Mouse (Mus musculus): Measurements from ENCODE around the gene Hoxc10.

The Hoxc10 gene

DNA sequence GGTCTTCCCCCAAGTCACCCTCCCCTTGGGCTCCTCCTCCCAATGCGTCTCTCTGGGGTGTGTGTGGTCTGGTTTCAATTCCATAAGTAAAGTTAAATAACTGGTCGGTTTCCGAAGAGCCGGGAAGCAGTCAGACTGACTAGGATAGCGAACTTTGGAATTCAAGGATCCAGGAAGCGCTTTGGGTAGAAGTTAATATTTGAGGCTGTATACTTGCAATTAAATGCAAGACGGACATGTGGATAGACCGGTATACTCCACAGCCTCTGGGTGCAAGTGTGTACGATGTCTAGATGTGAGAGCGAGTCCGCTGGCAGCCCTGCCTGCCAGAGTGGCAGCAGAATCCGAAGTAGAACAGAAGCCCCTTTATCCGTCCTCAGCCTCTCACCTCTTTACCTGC is 4.1 kb upstream of the Hoxc10 start:
- in situ Hi-C loops (cut with MboI; ENCODE audit: low pct_unique_long_range_greater_than_20kb in 1 of 2, low sequenced_read_pairs in 2 of 2, unreplicated experiment in 1 of 2): loop anchor here in 1 of 2 experiments (10.0 kb wide), 1 partner anchor 208 kb away; no protein-coding TSS in a partner anchor

DNA sequence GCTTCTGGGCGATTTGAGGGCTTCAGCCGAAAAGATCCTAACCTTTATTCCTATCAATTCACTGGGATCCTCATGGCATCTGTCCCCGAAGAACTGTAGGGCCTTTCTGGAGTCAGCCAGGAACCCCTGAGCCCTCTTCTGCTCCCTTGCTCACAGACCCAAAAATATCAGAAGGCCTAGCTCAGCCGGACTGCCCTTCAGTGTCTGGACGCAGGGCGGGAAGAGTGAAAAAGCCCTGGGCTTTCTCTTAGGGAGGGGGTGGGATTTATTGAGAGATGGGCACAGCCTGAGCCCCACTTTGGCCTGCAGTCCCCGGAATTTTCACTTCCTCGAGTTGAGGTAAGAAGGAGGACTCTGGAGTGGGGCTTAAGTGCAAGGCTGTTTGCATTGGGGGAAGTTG is 3.3 kb upstream of the Hoxc10 start:
- in situ Hi-C loops (cut with MboI; ENCODE audit: low pct_unique_long_range_greater_than_20kb in 1 of 2, low sequenced_read_pairs in 2 of 2, unreplicated experiment in 1 of 2): loop anchor here in 1 of 2 experiments (10.0 kb wide), 1 partner anchor 208 kb away; no protein-coding TSS in a partner anchor

DNA sequence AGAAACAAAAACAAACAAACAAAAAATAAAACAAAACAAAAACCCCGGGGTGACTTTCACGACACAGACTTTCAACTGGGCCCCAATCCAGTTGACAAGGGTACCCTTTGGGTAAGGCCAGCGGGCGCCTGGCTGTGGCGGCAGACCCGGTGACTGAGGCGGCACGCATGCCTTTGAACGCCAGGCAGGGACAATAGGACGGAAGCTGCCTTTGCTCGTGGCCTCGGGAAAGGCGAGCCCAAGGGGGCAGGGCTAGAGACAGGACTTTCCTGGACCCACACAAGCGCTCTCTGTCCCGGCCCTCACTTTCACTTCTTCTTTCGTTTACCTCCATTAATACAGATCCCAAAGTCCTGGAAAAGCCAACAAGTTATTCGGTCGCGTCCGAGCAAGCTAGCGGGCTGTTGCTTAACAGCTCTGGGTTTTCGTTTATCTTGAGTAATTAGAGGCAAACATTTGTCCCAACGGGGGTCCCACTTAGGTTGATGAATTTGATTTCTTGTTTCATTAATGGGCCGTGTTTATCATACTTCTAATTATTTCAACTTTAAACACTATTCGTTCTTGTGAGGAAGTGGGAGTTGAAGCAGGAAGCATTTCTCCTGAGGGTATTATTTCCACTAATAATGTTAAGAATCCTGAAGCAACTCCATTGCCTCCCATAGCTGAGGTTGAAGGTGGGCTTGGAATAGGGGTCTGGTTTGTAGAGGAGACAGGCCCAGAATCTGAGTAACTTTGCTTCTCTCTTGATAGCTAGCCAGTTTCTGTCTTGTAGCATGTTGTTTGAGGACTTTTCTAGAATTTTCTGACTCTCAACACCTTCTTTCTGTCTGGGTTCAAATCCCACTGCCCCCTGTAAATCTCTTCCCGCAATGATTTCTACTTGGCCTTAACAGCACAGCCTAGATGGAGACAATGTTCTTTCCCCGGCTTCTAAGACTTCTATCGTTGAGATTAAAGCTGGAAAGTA is 2.6 kb upstream of the Hoxc10 start:
- in situ Hi-C loops (cut with MboI; ENCODE audit: low pct_unique_long_range_greater_than_20kb in 1 of 2, low sequenced_read_pairs in 2 of 2, unreplicated experiment in 1 of 2): loop anchor here in 1 of 2 experiments (10.0 kb wide), 1 partner anchor 209 kb away; no protein-coding TSS in a partner anchor

DNA sequence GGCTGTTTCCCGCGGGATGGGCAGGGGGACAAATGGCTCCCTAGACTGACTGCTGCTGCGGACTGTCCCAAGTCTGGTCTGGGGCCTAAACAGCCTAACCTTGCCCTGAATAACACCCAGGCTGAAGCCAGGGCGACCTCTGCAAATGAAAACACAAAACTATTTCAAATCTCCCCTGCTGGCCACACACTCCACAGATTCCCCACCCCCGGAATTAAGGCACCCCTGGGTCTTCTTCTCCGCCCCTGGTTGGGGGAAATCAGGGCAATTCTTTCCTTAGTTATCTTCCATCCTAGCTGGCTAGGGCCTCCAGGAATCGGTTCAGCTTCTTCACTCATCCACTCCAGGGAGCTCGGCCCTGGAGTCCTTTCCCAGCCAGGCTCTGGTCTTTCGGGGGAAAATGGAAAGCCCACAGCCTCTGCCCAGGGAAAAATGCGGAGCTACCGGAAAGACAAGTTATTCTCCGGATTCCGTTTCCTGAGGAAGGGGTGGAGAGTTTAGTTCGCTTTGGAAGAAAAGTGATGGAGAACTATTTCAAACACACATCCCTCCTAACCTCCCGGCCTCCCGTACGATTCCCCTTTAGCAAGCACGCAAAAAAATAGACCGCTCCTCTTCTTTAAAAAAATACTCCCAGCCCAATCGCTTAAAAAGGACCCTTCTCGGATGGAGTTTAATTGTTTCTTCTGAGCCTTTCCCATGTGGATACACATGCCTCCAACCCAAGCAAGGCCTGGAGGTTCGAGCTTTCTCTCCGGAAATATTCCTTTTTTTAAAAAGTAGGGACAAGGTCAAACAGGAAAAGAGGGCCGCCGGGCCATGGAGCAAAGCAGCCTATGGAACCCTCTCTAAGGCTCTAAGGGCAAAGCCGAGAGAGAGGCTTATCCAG is 1.3 kb upstream of the Hoxc10 start:
- in situ Hi-C loops (cut with MboI; ENCODE audit: low pct_unique_long_range_greater_than_20kb in 1 of 2, low sequenced_read_pairs in 2 of 2, unreplicated experiment in 1 of 2): loop anchor here in 1 of 2 experiments (10.0 kb wide), 1 partner anchor 210 kb away; no protein-coding TSS in a partner anchor

DNA sequence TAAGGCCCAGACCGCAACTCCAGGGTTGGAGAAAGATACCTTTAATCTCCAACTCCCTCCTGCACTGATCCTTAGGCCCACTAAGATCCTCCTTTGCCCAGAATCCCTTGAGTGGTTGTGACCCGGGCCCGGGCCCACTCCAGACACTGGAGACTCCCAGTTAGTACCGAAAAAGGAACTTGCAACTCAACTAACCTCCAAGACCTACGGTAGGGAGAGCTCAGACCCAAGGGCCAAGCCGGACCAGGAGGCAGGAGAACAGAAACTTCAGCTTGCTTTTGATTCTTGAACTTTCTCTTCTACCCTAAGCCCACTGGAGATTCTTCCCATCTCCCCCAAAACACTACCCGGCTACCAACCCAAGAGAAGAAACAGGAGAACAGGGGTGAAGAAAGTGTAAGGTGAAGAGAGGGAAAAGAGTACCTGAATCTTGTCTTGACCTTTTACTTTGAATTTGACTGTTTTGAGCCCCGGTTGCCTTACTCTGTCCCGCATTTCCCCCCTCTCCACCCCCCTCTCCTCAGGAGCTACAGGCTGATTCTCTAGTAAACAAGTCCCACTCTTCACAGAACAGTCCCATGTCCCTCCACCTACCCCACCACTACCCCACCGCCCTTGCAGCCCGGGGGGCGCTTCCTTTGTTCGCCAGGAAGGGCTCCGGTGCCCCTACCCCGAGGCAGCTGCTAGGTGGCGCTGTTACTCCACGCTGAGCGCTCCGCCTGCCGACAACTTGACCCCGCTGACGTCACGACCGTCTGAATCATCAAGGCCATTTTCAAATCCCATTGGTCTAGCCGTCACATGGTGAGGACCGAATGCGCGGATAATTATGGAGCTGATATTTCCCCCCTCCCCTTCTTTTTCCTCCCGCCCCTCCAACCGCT is 462 bp upstream of the Hoxc10 start:
- in situ Hi-C loops (cut with MboI; ENCODE audit: low pct_unique_long_range_greater_than_20kb in 1 of 2, low sequenced_read_pairs in 2 of 2, unreplicated experiment in 1 of 2): loop anchor here in 1 of 2 experiments (10.0 kb wide), 1 partner anchor 211 kb away; no protein-coding TSS in a partner anchor

DNA sequence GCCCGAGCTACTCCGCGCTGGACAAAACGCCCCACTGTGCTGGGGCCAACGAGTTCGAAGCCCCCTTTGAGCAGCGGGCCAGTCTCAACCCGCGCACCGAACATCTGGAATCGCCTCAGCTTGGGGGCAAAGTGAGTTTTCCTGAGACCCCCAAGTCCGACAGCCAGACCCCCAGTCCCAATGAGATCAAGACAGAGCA is 615 bp downstream of the Hoxc10 start, which contains the start of gene Hoxc5:
TSS of gene Hoxc5 (plus strand) at position 132 of the 199 bp plus-strand sequence.
- in situ Hi-C loops (cut with MboI; ENCODE audit: low pct_unique_long_range_greater_than_20kb in 1 of 2, low sequenced_read_pairs in 2 of 2, unreplicated experiment in 1 of 2): loop anchor here in 1 of 2 experiments (10.0 kb wide), 1 partner anchor 212 kb away; no protein-coding TSS in a partner anchor

DNA sequence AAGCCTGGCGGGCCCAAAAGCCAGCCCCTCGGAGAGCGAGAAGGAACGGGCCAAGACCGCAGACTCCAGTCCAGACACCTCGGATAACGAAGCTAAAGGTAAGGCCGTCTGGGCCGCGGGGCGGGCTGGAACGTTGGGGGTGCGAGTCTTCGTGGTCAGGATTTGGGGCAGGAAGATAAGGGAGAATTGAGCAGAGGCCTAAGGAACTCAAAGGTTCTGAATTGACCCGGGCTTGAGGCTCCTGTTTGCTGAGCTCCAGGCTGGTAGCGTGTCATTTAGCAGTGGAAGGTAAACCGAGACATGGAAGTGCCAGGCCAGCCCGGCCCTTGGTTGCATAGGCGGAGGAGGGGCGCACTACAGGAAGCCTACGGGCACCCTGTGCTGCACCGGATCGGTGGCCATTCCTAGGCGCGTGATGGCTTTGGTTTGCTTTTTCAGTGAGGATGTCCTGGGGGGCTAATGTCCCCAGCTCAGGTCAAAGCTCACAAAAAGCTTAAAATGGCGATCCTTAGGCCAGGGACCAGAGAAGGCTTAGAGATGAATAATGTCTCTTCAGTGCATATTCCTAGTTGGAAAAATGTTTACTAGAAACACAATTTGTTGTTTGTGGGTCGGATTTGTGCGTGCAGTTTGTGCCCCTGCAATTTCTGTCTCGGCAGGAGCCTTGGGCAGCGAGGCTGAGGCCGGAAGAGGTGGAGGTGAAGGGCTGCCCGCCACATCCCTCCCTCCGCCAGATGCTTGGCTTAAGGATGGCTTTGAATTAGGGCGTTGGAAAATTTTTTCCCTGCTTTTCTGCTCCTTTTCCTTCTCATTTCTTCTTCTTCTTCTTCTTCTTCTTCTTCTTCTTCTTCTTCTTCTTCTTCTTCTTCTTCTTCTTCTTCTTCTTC is 1.2 kb downstream of the Hoxc10 start:
- in situ Hi-C loops (cut with MboI; ENCODE audit: low pct_unique_long_range_greater_than_20kb in 1 of 2, low sequenced_read_pairs in 2 of 2, unreplicated experiment in 1 of 2): loop anchor here in 1 of 2 experiments (10.0 kb wide), 1 partner anchor 213 kb away; no protein-coding TSS in a partner anchor

DNA sequence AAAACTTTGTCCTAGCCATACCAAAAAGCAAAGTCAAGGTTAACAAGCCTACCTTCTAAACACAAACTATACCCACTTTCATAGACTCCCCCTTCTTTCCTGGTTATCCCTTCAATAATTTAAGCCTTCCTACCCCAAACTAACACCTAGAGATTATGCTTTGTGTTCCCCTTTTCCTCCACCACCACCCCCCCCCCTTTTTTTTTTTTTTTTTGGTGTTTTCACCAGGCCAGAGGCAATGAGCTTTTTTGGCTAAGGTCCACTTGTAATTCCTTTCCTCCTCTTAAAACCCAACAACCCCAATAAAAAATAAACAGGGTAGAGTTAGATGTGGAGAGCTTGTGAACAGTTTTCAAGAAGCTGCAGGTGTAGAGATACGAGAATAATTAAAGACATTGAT is 2.7 kb downstream of the Hoxc10 start:
- in situ Hi-C loops (cut with MboI; ENCODE audit: low pct_unique_long_range_greater_than_20kb in 1 of 2, low sequenced_read_pairs in 2 of 2, unreplicated experiment in 1 of 2): loop anchor here in 1 of 2 experiments (10.0 kb wide), 1 partner anchor 214 kb away; no protein-coding TSS in a partner anchor

DNA sequence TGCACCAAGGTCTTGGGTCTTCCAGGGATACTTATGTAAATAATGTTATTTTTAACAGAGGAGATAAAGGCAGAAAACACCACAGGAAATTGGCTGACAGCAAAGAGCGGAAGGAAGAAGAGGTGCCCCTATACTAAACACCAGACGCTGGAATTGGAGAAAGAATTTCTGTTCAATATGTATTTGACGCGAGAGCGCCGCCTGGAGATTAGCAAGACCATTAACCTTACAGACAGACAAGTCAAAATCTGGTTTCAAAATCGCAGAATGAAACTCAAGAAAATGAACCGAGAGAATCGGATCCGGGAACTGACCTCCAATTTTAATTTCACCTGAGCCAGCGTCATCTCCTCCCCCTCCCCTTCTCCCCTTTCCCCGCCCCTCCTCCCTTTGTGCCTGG is 4.1 kb downstream of the Hoxc10 start:
- in situ Hi-C loops (cut with MboI; ENCODE audit: low pct_unique_long_range_greater_than_20kb in 1 of 2, low sequenced_read_pairs in 2 of 2, unreplicated experiment in 1 of 2): no loop called here

DNA sequence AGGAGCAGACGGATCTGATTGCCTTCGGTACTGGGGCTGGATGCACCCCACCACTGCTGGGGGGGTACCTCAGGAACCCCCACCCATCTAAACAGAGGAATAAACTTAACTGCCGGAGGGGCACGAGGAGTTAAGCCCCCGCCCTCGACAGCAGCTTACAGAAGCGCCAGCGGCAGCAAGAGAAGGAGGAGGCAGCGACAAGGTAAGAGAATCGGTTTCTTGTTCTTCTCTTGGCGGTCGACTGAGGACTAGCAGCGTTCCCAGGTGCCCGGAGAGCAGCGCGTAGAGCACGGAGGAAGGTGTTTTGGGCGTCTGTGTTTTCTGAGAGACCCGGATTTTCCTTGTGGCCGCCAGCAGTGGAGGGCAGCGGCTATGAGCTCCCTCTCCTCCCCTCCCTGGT is 5.7 kb downstream of the Hoxc10 start:
- in situ Hi-C loops (cut with MboI; ENCODE audit: low pct_unique_long_range_greater_than_20kb in 1 of 2, low sequenced_read_pairs in 2 of 2, unreplicated experiment in 1 of 2): no loop called here

DNA sequence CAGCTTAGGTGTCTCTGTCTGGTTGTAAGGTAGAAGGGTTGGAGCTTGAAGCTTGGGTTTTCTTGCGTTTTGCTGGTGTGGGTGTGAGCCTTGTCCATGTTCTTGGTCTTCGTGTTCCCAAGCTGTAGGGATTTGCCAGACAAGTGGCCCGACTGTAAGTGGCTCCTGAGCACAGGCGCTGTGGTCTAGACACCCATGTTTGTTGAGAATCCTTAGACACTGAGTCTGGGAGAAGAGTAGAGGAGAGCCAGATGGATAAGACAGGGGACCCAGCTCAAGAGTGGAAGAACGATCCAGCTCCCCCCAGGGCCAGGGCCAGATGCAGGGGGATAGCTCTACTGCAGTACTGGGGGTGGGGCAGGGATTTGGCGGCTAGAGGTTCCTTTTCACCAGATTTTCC is 6.2 kb downstream of the Hoxc10 start:
- in situ Hi-C loops (cut with MboI; ENCODE audit: low pct_unique_long_range_greater_than_20kb in 1 of 2, low sequenced_read_pairs in 2 of 2, unreplicated experiment in 1 of 2): no loop called here

DNA sequence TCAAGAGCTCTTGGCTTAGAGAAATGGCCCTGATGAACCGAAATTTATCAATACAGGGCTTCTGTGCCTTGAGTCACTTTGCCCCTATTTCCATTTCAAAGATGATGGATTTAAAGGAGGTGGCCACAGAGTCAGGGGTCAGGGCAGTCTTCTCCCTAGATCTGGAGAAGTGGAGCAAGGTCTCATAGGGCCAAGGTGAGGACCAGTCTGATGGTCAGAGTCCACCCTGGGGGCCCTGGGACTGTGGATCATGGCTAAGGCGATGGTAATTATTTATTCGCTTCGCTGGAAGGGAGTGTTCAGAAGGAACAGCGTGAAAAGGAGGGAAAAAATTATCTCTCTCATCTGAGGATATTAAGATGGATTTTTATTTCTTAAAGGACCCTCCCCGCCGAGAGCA is 8.4 kb downstream of the Hoxc10 start:
- in situ Hi-C loops (cut with MboI; ENCODE audit: low pct_unique_long_range_greater_than_20kb in 1 of 2, low sequenced_read_pairs in 2 of 2, unreplicated experiment in 1 of 2): no loop called here

DNA sequence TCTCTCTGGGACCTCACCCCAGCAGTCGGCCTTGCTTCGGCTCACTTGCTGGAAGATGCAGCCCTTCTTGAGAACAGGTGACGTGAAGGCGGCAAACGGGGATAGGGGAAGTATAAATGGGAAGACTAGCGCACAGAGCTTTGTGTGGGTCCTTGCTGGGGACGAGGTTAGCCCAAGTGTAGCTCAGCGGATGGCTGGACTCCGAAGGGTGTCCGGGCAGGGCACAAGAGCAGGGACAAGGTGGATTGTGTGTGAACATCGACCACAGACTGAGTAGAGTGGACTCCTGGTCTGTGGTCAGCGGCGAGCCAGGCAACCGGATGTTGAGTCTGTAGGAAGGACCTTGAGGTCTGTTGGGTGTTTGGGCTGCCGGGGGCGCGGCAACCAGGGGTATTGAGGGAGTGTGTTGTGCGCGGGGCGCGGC is 9.1 kb downstream of the Hoxc10 start:
- in situ Hi-C loops (cut with MboI; ENCODE audit: low pct_unique_long_range_greater_than_20kb in 1 of 2, low sequenced_read_pairs in 2 of 2, unreplicated experiment in 1 of 2): no loop called here

DNA sequence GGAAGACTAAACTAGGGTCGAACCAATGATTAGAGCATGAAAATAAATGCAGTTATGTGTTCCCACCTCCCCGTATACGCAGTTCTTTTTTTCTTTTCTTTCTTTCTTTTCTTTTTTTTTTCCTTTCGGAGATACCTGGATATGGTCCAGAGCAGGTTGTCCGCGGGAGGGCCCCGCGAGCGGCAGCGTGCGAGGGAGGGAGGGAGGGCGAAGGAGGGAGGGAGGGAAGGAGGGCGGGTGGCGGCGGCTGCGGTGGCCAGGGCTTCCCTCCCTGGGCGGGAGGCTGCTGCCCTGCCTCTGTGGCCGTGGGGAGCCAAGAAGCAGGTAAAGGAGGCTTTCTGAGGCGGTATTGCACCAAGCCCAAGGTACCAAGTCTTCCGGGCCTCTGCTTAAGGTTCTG is 9.6 kb downstream of the Hoxc10 start, which contains the start of gene Hoxc9:
TSS of gene Hoxc9 (plus strand) at position 269 of the 400 bp plus-strand sequence.
- in situ Hi-C loops (cut with MboI; ENCODE audit: low pct_unique_long_range_greater_than_20kb in 1 of 2, low sequenced_read_pairs in 2 of 2, unreplicated experiment in 1 of 2): no loop called here

DNA sequence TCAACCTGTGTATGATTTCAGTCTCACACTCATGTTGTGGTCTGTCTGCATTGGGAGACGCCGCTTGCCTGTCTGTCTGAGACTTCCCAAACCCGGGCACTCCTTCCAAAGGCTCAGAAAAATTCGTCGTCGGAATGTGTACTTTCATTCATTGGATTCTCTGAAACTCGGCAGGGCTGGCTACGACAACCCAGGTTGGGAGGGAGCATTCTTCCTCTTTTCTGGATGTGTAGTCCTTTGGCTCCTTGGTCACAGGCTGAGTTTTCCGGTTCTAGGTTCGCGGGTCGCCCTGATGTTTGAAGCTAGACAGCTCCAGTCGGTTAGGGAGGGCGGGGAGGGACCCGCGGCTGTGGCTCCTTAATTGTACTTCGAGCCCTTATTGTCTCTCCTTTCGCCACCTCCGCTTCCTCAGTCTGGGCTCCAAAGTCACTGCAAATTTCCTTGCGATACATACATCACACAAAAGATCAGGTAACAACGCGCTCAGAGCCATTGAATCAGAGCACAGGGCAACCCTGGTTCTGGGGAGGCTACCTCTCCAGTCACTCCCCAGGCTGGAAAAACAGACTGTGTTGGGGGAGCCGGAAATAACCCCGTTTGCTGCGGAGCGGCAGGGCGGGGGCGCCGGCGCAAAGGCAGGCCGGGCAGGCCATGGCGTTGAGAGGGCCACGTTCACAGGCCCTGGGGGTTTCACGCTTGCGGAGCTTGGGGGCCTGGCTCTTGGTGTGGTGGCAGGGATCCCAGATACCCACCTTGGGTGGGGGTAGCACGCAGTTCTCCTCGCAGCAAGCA is 10.2 kb downstream of the Hoxc10 start:
- in situ Hi-C loops (cut with MboI; ENCODE audit: low pct_unique_long_range_greater_than_20kb in 1 of 2, low sequenced_read_pairs in 2 of 2, unreplicated experiment in 1 of 2): no loop called here

DNA sequence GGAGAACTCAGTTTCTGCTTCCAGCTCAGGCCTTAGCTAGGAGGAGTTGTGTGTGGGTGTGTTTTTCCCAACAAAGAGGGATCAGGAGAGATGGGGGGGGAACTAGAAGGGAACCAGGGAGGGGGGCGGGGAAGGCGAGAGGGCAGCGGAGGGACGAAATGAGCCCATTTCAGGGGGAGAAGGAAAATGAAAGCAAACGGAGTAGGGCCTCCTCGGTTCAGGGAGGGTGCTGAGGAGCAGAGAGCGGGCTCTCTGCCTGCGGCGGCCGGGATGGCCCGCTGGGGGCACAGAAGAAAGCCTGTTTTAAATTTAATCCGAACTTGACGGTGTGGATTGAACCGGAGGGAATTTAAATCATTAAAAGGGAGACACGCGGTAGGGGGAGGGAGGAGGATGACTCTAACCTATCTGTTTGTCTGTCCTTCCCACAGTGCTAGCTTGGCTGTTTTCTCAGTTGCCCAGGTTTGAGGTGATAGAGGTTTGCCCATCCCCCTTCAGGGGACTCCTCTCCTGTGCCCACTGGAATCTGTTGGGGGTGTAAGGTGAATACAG is 10.9 kb downstream of the Hoxc10 start:
- in situ Hi-C loops (cut with MboI; ENCODE audit: low pct_unique_long_range_greater_than_20kb in 1 of 2, low sequenced_read_pairs in 2 of 2, unreplicated experiment in 1 of 2): no loop called here
